Mouse (Mus musculus): Measurements from ENCODE around the gene Gid4. TPM values are rescaled to one million over a fixed set of nuclear protein-coding genes. Genes with fewer than 3 reads are reported as not detected.

The Gid4 gene
- polyA plus RNA-seq, 1 experiment from 2014 or later = 26.3 TPM

DNA sequence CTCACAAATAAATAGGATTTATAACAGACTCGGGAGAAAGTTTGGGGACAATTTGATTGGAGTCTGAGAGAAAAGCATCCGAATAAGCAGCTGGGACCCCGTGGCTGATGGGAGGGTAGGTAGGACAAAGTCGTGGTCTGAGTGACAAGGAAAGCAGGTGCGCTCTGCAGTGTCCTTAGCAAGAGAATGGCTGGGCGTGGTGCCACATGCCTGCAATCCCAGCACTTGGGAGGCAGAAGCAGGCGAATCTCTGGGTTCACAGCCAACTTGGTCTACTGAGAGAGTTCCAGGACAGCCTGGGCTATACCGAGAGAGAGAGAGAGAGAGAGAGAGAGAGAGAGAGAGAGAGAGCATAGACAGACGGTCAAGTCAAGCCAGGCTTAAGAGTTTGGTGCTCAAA, 53.8 kb downstream of the Gid4 start:
- no peak for DNase-seq (ENCODE audit: low spot score)
- ATAC-seq (ENCODE audit: low read depth) = no peak
- Histone ChIP-seq H3K4me1 (ENCODE audit: control insufficient read depth, insufficient read depth, low read length) (no peaks in the 10 kb centered on the region), H3K4me3 (ENCODE audit: low read depth, low read length) (no peak overlapping the region), H3K9me3 (ENCODE audit: control insufficient read depth, low read length) (no peaks in the 10 kb centered on the region), H3K27ac (replicated peaks; ENCODE audit: low read depth, low read length) (no peak overlapping the region), H3K36me3 (ENCODE audit: control insufficient read depth, insufficient read depth, low read length) (peaks cover 35% of the 10 kb centered on the region), H3K4me2 (ENCODE audit: low read depth, low read length) (no peak overlapping the region), H3K27me3 (replicated peaks; ENCODE audit: control insufficient read depth, insufficient read depth, low read length) (no peaks in the 10 kb centered on the region), H3K9ac (ENCODE audit: low read depth, low read length) (no peak overlapping the region)
- WGBS = 80% methylated on average over 9 of the region's 9 CpGs

DNA sequence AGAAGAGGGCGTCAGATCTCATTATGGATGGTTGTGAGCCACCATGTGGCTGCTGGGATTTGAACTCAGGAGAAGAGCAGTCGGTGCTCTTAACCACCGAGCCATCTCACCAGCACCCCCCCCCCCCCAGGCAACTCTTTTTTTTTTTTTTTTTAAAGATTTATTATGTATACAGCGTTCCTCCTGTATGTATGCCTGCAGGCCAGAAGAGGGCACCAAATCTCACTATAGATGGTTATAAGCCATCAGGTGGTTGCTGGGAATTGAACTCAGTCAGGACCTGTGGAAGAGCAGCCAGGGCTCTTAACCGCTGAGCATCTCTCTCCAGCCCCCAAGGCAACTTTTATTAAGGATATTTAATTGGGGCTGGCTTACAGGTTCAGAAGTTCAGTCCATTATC, 57.6 kb downstream of the Gid4 start:
- H3K4me1 ChIP-seq (ENCODE audit: control insufficient read depth, insufficient read depth, low read length) = no peaks in the 10 kb centered on the region
- H3K36me3 ChIP-seq (ENCODE audit: control insufficient read depth, insufficient read depth, low read length) = peaks cover 3% of the 10 kb centered on the region; the same call in 1 of the 2 replicates
- H3K9ac ChIP-seq (ENCODE audit: low read depth, low read length) = no peak overlapping the region
- no peaks in the 10 kb centered on the region for H3K9me3 ChIP-seq (ENCODE audit: control insufficient read depth, low read length)
- H3K4me3 ChIP-seq (ENCODE audit: low read depth, low read length) = no peak overlapping the region
- no peaks in the 10 kb centered on the region for H3K27me3 ChIP-seq (replicated peaks; ENCODE audit: control insufficient read depth, insufficient read depth, low read length)
- H3K4me2 ChIP-seq (ENCODE audit: low read depth, low read length) = no peak overlapping the region
- no peak overlapping the region for H3K27ac ChIP-seq (replicated peaks; ENCODE audit: low read depth, low read length)
- 81% methylated on average over 5 of the region's 5 CpGs for WGBS
- no peak for ATAC-seq (ENCODE audit: low read depth)
- no peak for DNase-seq (ENCODE audit: low spot score)

DNA sequence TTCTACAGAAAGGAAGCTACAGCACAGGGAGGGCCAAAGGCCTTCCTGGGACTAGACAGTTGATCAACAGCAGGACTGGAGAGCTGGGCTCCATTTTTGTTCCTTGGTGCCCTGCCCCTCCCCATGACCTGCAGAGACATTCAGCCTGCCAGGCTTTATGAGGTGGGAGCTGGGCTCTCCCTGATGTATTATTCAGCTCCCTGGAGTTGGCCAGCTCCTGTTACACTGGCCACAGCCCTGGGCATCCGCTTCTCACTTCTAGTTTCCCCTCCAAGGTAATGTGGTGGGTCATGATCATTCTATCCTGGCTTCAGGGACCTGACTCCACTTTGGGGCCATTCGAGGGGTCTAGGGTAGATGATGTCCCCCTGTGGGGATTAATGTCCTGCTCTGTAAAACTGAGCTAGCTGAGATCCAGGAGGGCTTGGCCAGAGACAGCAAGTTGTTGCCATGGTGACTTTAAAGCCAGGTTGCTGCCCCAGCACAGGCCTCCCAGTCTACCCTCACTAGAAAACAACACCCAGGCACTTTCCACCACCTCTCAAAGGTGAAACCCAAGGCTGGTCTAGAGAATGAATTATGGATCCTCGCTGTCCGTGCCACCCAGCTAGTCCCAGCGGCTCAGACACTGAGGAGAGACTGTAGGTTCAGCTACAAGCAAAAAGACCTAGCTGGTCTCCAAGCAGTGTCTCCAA, 58.9 kb downstream of the Gid4 start:
- Histone ChIP-seq H3K27me3 (replicated peaks; ENCODE audit: control insufficient read depth, insufficient read depth, low read length) (no peaks in the 10 kb centered on the region), H3K9me3 (ENCODE audit: control insufficient read depth, low read length) (no peaks in the 10 kb centered on the region), H3K4me3 (ENCODE audit: low read depth, low read length) (no peak overlapping the region), H3K9ac (ENCODE audit: low read depth, low read length) (no peak overlapping the region), H3K4me1 (ENCODE audit: control insufficient read depth, insufficient read depth, low read length) (no peaks in the 10 kb centered on the region), H3K27ac (replicated peaks; ENCODE audit: low read depth, low read length) (no peak overlapping the region), H3K4me2 (ENCODE audit: low read depth, low read length) (no peak overlapping the region), H3K36me3 (ENCODE audit: control insufficient read depth, insufficient read depth, low read length) (no peaks in the 10 kb centered on the region)
- no peak for ATAC-seq (ENCODE audit: low read depth)
- DNase-seq (ENCODE audit: low spot score) = no peak
- 77% methylated on average over 5 of the region's 5 CpGs for WGBS

DNA sequence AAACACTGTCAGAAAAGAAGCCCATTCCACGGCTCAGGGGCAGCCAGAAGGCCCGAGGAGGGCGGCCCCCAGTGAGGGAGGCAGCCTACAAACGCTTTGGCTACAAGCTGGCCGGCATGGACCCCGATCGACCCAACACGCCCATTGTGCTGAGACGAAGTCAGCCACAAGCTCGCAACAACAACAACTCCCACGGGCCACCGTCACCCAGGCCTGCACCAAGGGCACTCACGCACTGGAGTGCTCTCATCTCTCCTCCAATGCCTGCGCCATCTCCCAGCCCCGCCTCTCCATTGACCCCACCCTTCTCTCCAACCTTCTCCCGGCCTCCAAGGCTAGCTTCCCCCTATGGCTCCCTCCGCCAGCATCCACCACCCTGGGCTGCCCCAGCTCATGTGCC, 61.2 kb downstream of the Gid4 start:
- no peak for DNase-seq (ENCODE audit: low spot score)
- Histone ChIP-seq H3K4me2 (ENCODE audit: low read depth, low read length) (peak overlapping the region; percentile 31; the same call in 1 of the 2 replicates), H3K9me3 (ENCODE audit: control insufficient read depth, low read length) (no peaks in the 10 kb centered on the region), H3K27ac (replicated peaks; ENCODE audit: low read depth, low read length) (no peak overlapping the region), H3K4me3 (ENCODE audit: low read depth, low read length) (no peak overlapping the region), H3K4me1 (ENCODE audit: control insufficient read depth, insufficient read depth, low read length) (no peaks in the 10 kb centered on the region), H3K9ac (ENCODE audit: low read depth, low read length) (0 out of 2 replicates have a peak overlapping the region, but pooled peaks have one; percentile 30), H3K36me3 (ENCODE audit: control insufficient read depth, insufficient read depth, low read length) (no peaks in the 10 kb centered on the region), H3K27me3 (replicated peaks; ENCODE audit: control insufficient read depth, insufficient read depth, low read length) (no peaks in the 10 kb centered on the region)
- 30% methylated on average over 9 of the region's 17 CpGs for WGBS
- no peak for ATAC-seq (ENCODE audit: low read depth)

DNA sequence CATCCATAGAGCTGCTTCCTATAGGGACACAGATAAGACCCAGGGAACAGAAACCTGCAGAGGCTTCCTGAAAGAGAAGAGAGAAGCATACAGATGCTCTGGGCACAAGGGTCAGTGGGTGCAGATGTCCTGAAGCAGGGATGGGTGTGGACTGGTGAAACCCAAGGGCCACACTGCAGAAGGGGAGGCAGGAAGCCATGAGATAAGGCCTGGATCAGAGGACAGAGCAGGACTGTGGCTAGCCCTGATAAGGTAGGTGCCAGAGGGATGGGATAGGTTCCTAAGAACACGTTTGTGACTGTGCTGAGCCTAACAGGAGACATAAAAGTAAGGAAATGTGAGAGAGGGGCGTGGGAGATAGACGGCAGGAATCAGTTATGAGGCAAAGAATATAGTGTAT, 69.3 kb downstream of the Gid4 start:
- no peak for DNase-seq (ENCODE audit: low spot score)
- Histone ChIP-seq H3K27me3 (replicated peaks; ENCODE audit: control insufficient read depth, insufficient read depth, low read length) (no peaks in the 10 kb centered on the region), H3K9me3 (ENCODE audit: control insufficient read depth, low read length) (no peaks in the 10 kb centered on the region), H3K4me3 (ENCODE audit: low read depth, low read length) (no peak overlapping the region), H3K4me2 (ENCODE audit: low read depth, low read length) (no peak overlapping the region), H3K36me3 (ENCODE audit: control insufficient read depth, insufficient read depth, low read length) (no peaks in the 10 kb centered on the region), H3K9ac (ENCODE audit: low read depth, low read length) (no peak overlapping the region), H3K4me1 (ENCODE audit: control insufficient read depth, insufficient read depth, low read length) (no peaks in the 10 kb centered on the region), H3K27ac (replicated peaks; ENCODE audit: low read depth, low read length) (no peak overlapping the region)
- no peak for ATAC-seq (ENCODE audit: low read depth)
- WGBS = 61% methylated on average over 3 of the region's 3 CpGs

DNA sequence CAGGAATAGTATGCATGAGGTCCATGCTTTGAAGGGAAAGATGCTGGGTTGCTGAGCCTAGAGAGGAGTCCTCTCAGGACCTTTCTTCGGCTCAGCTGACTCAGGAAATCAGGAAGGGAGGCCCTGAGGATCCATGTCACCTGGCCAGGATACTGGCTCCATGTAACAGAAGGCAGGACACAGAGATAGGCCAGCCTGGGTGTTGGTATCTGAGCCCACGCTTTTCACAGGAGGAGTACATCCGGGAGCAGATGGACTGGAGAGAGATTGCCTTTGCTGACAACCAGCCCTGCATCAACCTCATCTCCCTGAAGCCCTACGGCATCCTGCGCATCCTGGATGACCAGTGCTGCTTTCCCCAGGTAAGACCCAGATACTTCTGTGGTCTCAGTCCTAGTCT, 75.8 kb downstream of the Gid4 start:
- no peak overlapping the region for H3K27ac ChIP-seq (replicated peaks; ENCODE audit: low read depth, low read length)
- no peak for ATAC-seq (ENCODE audit: low read depth)
- H3K9ac ChIP-seq (ENCODE audit: low read depth, low read length) = no peak overlapping the region
- no peak overlapping the region for H3K4me3 ChIP-seq (ENCODE audit: low read depth, low read length)
- DNase-seq (ENCODE audit: low spot score) = no peak
- H3K27me3 ChIP-seq (replicated peaks; ENCODE audit: control insufficient read depth, insufficient read depth, low read length) = no peaks in the 10 kb centered on the region
- WGBS = 84% methylated on average over 5 of the region's 5 CpGs
- no peaks in the 10 kb centered on the region for H3K4me1 ChIP-seq (ENCODE audit: control insufficient read depth, insufficient read depth, low read length)
- no peaks in the 10 kb centered on the region for H3K36me3 ChIP-seq (ENCODE audit: control insufficient read depth, insufficient read depth, low read length)
- H3K9me3 ChIP-seq (ENCODE audit: control insufficient read depth, low read length) = no peaks in the 10 kb centered on the region
- H3K4me2 ChIP-seq (ENCODE audit: low read depth, low read length) = no peak overlapping the region

DNA sequence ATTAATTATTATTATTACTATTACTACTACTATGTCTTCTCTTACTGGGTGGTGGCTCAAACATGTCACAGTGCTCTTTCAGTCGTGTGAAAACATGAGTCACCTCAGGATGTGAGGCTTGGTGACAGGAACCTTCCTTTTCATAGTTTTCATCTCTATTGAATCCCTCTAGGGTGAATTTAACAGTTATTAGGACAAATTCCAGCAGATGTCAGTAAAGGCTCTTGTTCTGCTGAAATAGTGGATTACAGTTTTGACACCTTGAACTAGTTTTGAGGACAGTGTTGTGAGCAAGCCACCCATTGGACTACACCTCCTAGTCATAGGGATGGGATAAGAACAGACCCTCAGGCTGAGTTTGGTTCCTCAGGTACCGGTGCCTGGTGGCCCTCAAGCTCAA, 78.7 kb downstream of the Gid4 start:
- ATAC-seq (ENCODE audit: low read depth) = no peak

More for the DNA sequence above, 78.7 kb downstream of the Gid4 start:
- Histone ChIP-seq H3K9me3 (ENCODE audit: control insufficient read depth, low read length) (no peaks in the 10 kb centered on the region), H3K36me3 (ENCODE audit: control insufficient read depth, insufficient read depth, low read length) (no peaks in the 10 kb centered on the region), H3K4me1 (ENCODE audit: control insufficient read depth, insufficient read depth, low read length) (no peaks in the 10 kb centered on the region), H3K27ac (replicated peaks; ENCODE audit: low read depth, low read length) (no peak overlapping the region), H3K27me3 (replicated peaks; ENCODE audit: control insufficient read depth, insufficient read depth, low read length) (no peaks in the 10 kb centered on the region), H3K4me2 (ENCODE audit: low read depth, low read length) (no peak overlapping the region), H3K9ac (ENCODE audit: low read depth, low read length) (no peak overlapping the region), H3K4me3 (ENCODE audit: low read depth, low read length) (no peak overlapping the region)
- DNase-seq (ENCODE audit: low spot score) = no peak
- WGBS = 53% methylated on average over 2 of the region's 2 CpGs

Other genes starting within 250 kb of the Gid4 start
- gene Srebf1, start 194.6 kb upstream of the Gid4 start, polyA plus RNA-seq (2014; fragmentation: Nextera tagmentation; extraction: Ambion mirVana) = 58.3 and 67.6 TPM in 2 replicates
- 21.8 and 23.4 TPM in 2 replicates for gene Tom1l2, start 64.2 kb upstream of the Gid4 start, polyA plus RNA-seq (2014; fragmentation: Nextera tagmentation; extraction: Ambion mirVana)
- gene Drc3, start 63.8 kb upstream of the Gid4 start, polyA plus RNA-seq (2014; fragmentation: Nextera tagmentation; extraction: Ambion mirVana) = 4.2 and 7.9 TPM in 2 replicates
- 42.9 and 44.0 TPM in 2 replicates for gene Atpaf2, start 1.3 kb downstream of the Gid4 start, polyA plus RNA-seq (2014; fragmentation: Nextera tagmentation; extraction: Ambion mirVana)
- gene Drg2, start 37.4 kb downstream of the Gid4 start, polyA plus RNA-seq (2014; fragmentation: Nextera tagmentation; extraction: Ambion mirVana) = 95.2 and 110 TPM in 2 replicates
- gene Myo15, start 52.2 kb downstream of the Gid4 start, polyA plus RNA-seq (2014; fragmentation: Nextera tagmentation; extraction: Ambion mirVana) = 0.24 and 0.43 TPM in 2 replicates
- gene Alkbh5, start 119.2 kb downstream of the Gid4 start, polyA plus RNA-seq (2014; fragmentation: Nextera tagmentation; extraction: Ambion mirVana) = 29.3 and 30.1 TPM in 2 replicates

Data from embryonic facial prominence, embryonic 14.5 days (tissue).